ENCODE assay signal across 8 mouse cellular contexts in the genomic region with DNA sequence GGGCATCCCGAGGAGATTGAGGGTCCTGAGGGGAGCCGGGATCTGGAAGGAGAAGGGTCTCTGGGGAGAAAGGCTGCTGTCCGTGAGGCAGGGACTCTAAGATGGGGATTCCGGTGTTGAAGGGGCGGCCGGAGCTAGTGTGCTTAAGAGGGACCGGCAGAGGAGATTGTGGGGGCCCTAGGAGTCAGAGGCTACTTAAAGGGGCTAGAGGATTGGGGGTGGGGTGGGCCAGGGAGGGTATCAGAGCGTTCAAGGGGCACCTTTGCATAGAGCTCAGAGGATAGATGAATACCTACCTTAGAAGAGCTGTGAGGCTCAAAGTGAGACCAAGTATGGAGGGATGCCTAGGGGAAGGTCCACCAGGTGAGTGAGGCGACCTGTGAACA. TPM values are rescaled to one million over a fixed set of nuclear protein-coding genes. Genes with fewer than 3 reads are reported as not detected.
DNase-seq lines count a peak whose midpoint lies in the region; ATAC-seq and TF ChIP-seq lines count a peak whose summit lies in the region.

No protein-coding gene starts in this region.

- H3K27ac ChIP-seq in lung, embryonic 16.5 days (ENCODE audit: low read length): peak overlapping the region; percentile 85
- H3K27ac ChIP-seq in embryonic facial prominence, embryonic 15.5 days (replicated peaks): peak overlapping the region; percentile 100
- H3K27ac ChIP-seq in limb, embryonic 11.5 days (replicated peaks; ENCODE audit: low read depth, low read length): peak overlapping the region; percentile 99
- H3K27ac ChIP-seq in olfactory bulb, adult 2 months (ENCODE audit: insufficient read depth, low read depth, low read length): peak overlapping the region; percentile 26

- peak overlapping the region; percentile 98 for H3K4me3 ChIP-seq in lung, embryonic 16.5 days (ENCODE audit: low read length)
- peak overlapping the region; percentile 95 for H3K4me3 ChIP-seq in embryonic facial prominence, embryonic 15.5 days (replicated peaks)
- H3K4me3 ChIP-seq in limb, embryonic 11.5 days (ENCODE audit: low read depth, low read length): peak overlapping the region; percentile 95
- H3K4me3 ChIP-seq in olfactory bulb, adult 2 months (ENCODE audit: insufficient read depth, low read depth, low read length): peak overlapping the region; percentile 68

- ATAC-seq in lung, embryonic 16.5 days (ENCODE audit: low read depth): peak; percentile 13; the same call in 1 of the 2 replicates
- peak; percentile 5; the same call in 1 of the 2 replicates for ATAC-seq in embryonic facial prominence, embryonic 15.5 days (ENCODE audit: insufficient number of reproducible peaks, low FRiP score, low TSS enrichment, low read depth)
- peak; percentile 36; the same call in 1 of the 2 replicates for ATAC-seq in limb, embryonic 11.5 days (ENCODE audit: insufficient number of reproducible peaks, low FRiP score, low TSS enrichment, low read depth)
- ATAC-seq in activated CD4-positive, CD25-positive, alpha-beta regulatory T cell, adult 4 months: no peak

- WGBS in lung, embryonic 16.5 days: 0% methylated on average over 9 of the region's 9 CpGs
- under 1% methylated on average over 9 of the region's 9 CpGs for WGBS in embryonic facial prominence, embryonic 15.5 days
- 1% methylated on average over 9 of the region's 9 CpGs for WGBS in limb, embryonic 11.5 days
- WGBS in olfactory bulb, adult 2 months: 3% methylated on average over 9 of the region's 9 CpGs

- no peak for TF ChIP-seq POLR2A in olfactory bulb, adult 2 months (IDR thresholded peaks at IDR 0.05; ENCODE audit: insufficient read depth, low read depth, low read length)

- no peaks in the 10 kb centered on the region for H3K36me3 ChIP-seq in lung, embryonic 16.5 days (ENCODE audit: control insufficient read depth, insufficient read depth, low read length)
- H3K36me3 ChIP-seq in embryonic facial prominence, embryonic 15.5 days: peaks cover 5% of the 10 kb centered on the region; the same call in 1 of the 2 replicates
- H3K36me3 ChIP-seq in limb, embryonic 11.5 days (ENCODE audit: control insufficient read depth, insufficient read depth, low read length): no peaks in the 10 kb centered on the region

- H3K4me1 ChIP-seq in lung, embryonic 16.5 days (replicated peaks; ENCODE audit: control insufficient read depth, insufficient read depth, low read length): peaks cover 13% of the 10 kb centered on the region
- peaks cover 21% of the 10 kb centered on the region for H3K4me1 ChIP-seq in embryonic facial prominence, embryonic 15.5 days
- peaks cover 6% of the 10 kb centered on the region; the same call in 1 of the 2 replicates for H3K4me1 ChIP-seq in limb, embryonic 11.5 days (ENCODE audit: control insufficient read depth, insufficient read depth, low read length)
- no peaks in the 10 kb centered on the region; the same call in 1 of the 2 replicates for H3K4me1 ChIP-seq in olfactory bulb, adult 2 months (ENCODE audit: control insufficient read depth, insufficient read depth, low read length)

- H3K27me3 ChIP-seq in lung, embryonic 16.5 days (ENCODE audit: control insufficient read depth, insufficient read depth, low read depth, low read length): no peaks in the 10 kb centered on the region
- no peaks in the 10 kb centered on the region for H3K27me3 ChIP-seq in embryonic facial prominence, embryonic 15.5 days
- no peaks in the 10 kb centered on the region for H3K27me3 ChIP-seq in limb, embryonic 11.5 days (ENCODE audit: control insufficient read depth, insufficient read depth, low read length)

- H3K9me3 ChIP-seq in lung, embryonic 16.5 days (ENCODE audit: control insufficient read depth, low read length): no peaks in the 10 kb centered on the region
- H3K9me3 ChIP-seq in embryonic facial prominence, embryonic 15.5 days (replicated peaks): no peaks in the 10 kb centered on the region
- H3K9me3 ChIP-seq in limb, embryonic 11.5 days (ENCODE audit: control insufficient read depth, low read length): no peaks in the 10 kb centered on the region

- H3K9ac ChIP-seq in lung, embryonic 16.5 days (ENCODE audit: low read length): peak overlapping the region; percentile 98
- H3K9ac ChIP-seq in embryonic facial prominence, embryonic 15.5 days: peak overlapping the region; percentile 94
- H3K9ac ChIP-seq in limb, embryonic 11.5 days (ENCODE audit: low read length): peak overlapping the region; percentile 91

- peak overlapping the region; percentile 85 for H3K4me2 ChIP-seq in lung, embryonic 16.5 days (ENCODE audit: low read depth, low read length)
- peak overlapping the region; percentile 61 for H3K4me2 ChIP-seq in embryonic facial prominence, embryonic 15.5 days (replicated peaks)
- peak overlapping the region; percentile 74 for H3K4me2 ChIP-seq in limb, embryonic 11.5 days (ENCODE audit: low read depth, severe bottlenecking)

- no peak for DNase-seq in lung, postnatal 4 days
- no peak for DNase-seq in limb, embryonic 11.5 days (ENCODE audit: low spot score)
- DNase-seq in thymus, postnatal 4 days: no peak
- DNase-seq in c-Kit-positive CD71-positive TER-119-positive erythroid progenitor cells, embryonic 14.5 days (ENCODE audit: low spot score): no peak

- no peak for TF ChIP-seq CTCF in olfactory bulb, adult 2 months (IDR thresholded peaks at IDR 0.05; ENCODE audit: insufficient read depth, low read depth, low read length)

RNA-seq across cellular contexts. Expression of gene Gfpt1, which starts 0.5 kb away (rescaled TPM):
- polyA plus RNA-seq in lung, embryonic 16.5 days (2015; fragmentation: Nextera tagmentation; extraction: Ambion mirVana): 24.1 and 24.5 TPM in 2 replicates
- 19.0 and 20.4 TPM in 2 replicates for polyA plus RNA-seq in embryonic facial prominence, embryonic 15.5 days (2015; fragmentation: Nextera tagmentation; extraction: Ambion mirVana)
- polyA plus RNA-seq in limb, embryonic 11.5 days (2014; fragmentation: Nextera tagmentation; extraction: Ambion mirVana): 23.7 and 25.4 TPM in 2 replicates
- 104 TPM in 1 of 2 replicates, not detected in the other for polyA plus RNA-seq in olfactory bulb, adult 2 months (2012; ENCODE audit: insufficient read depth, insufficient read length, low replicate concordance, missing spikeins)
- polyA plus RNA-seq in activated CD4-positive, CD25-positive, alpha-beta regulatory T cell, adult 4 months (2017; shearing (Covaris generic)): 10 to 100 TPM; 21.1 to 23.0 TPM

RNA-seq across cellular contexts. Expression of gene Nfu1, which starts 34.1 kb away (rescaled TPM):
- polyA plus RNA-seq in lung, embryonic 16.5 days (2015; fragmentation: Nextera tagmentation; extraction: Ambion mirVana): 81.0 and 92.1 TPM in 2 replicates
- polyA plus RNA-seq in embryonic facial prominence, embryonic 15.5 days (2015; fragmentation: Nextera tagmentation; extraction: Ambion mirVana): 90.6 and 95.3 TPM in 2 replicates
- polyA plus RNA-seq in limb, embryonic 11.5 days (2014; fragmentation: Nextera tagmentation; extraction: Ambion mirVana): 92.3 and 93.6 TPM in 2 replicates
- not detected in 2 replicates for polyA plus RNA-seq in olfactory bulb, adult 2 months (2012; ENCODE audit: insufficient read depth, insufficient read length, low replicate concordance, missing spikeins)
- polyA plus RNA-seq in activated CD4-positive, CD25-positive, alpha-beta regulatory T cell, adult 4 months (2017; shearing (Covaris generic)): 100 to 1,000 TPM; 133 to 159 TPM

Comparison
In these comparisons a context has a peak if more than half of its experiments do, and no peak if none do; other contexts are left out.
1. H3K27ac ChIP-seq: peak in every context shown above with its lines; median percentile 100 in embryonic facial prominence, embryonic 15.5 days; 99 in limb, embryonic 11.5 days; 85 in lung, embryonic 16.5 days; 26 in olfactory bulb, adult 2 months.
2. RNA of gene Nfu1, which starts 34.1 kb away (polyA plus RNA-seq): 133 to 159 TPM in activated CD4-positive, CD25-positive, alpha-beta regulatory T cell, adult 4 months, 90.6 to 95.3 TPM in embryonic facial prominence, embryonic 15.5 days, 92.3 to 93.6 TPM in limb, embryonic 11.5 days and 81.0 to 92.1 TPM in lung, embryonic 16.5 days; not detected in olfactory bulb, adult 2 months; every median in the first group is over 10 times any median in the second.
3. Peak in every context shown above with its lines, with median percentiles within 50 percentile points of each other: H3K4me2 ChIP-seq, H3K4me3 ChIP-seq and H3K9ac ChIP-seq.